Mouse (Mus musculus) forebrain, embryonic 11.5 days (tissue): ENCODE results near the gene Arhgef18. TPM values are rescaled to one million over a fixed set of nuclear protein-coding genes. Genes with fewer than 3 reads are reported as not detected.

Experiments used
- ATAC-seq: fragments of 200-750 bp; cut with Nextera tagmentation; replicated peaks from 2 replicates; pipeline ENCODE4 v1.8.0; 2017; ENCODE audit warnings: moderate TSS enrichment; ENCODE audit not compliant: low FRiP score
- DNase-seq: peaks from one replicate; pipeline ENCODE4 v3.0.0-alpha.2; 2017; ENCODE audit warnings: low spot score
- H3K27ac ChIP-seq: fragments of 300-500 bp; sonication (generic); 2 replicates; pipeline ENCODE4 v1.5.1; 2014; ENCODE audit warnings: low read depth, low read length
- H3K27me3 ChIP-seq: fragments of 300-500 bp; sonication (generic); 2 replicates; pipeline ENCODE4 v1.6.1; 2014; ENCODE audit warnings: mild to moderate bottlenecking, low read length, mixed read lengths; ENCODE audit not compliant: control insufficient read depth, insufficient read depth
- H3K36me3 ChIP-seq: fragments of 300-500 bp; sonication (generic); 2 replicates; pipeline ENCODE4 v1.6.1; 2014; ENCODE audit warnings: mild to moderate bottlenecking, low read length, moderate library complexity, mixed read lengths; ENCODE audit not compliant: control insufficient read depth, insufficient read depth
- H3K4me1 ChIP-seq: fragments of 300-500 bp; sonication (generic); replicated peaks from 2 replicates; pipeline ENCODE4 v1.6.1; 2014; ENCODE audit warnings: low read length, mixed read lengths; ENCODE audit not compliant: control insufficient read depth, insufficient read depth
- H3K4me2 ChIP-seq: fragments of 300-500 bp; sonication (generic); 2 replicates; pipeline ENCODE4 v1.6.1; 2014; ENCODE audit warnings: low read depth, mild to moderate bottlenecking, low read length, moderate library complexity, mixed read lengths; ENCODE audit not compliant: severe bottlenecking
- H3K4me3 ChIP-seq: fragments of 300-500 bp; sonication (generic); 2 replicates; pipeline ENCODE4 v1.5.1; 2014; ENCODE audit warnings: low read depth, low read length
- H3K9ac ChIP-seq: fragments of 300-500 bp; sonication (generic); 2 replicates; pipeline ENCODE4 v1.6.1; 2014; ENCODE audit warnings: low read length
- H3K9me3 ChIP-seq: fragments of 300-500 bp; sonication (generic); 2 replicates; pipeline ENCODE4 v1.6.1; 2016; ENCODE audit warnings: low read length, mixed read lengths; ENCODE audit not compliant: control insufficient read depth
- WGBS: fragments of 180-500 bp; shearing (Covaris S2); extraction: QIAGEN DNeasy Blood & Tissue Kit; methylation state at CpG from one replicate; pipeline ENCODE4 v1.1.7; 2014; 5-methylcytosine and 5-hydroxymethylcytosine counted together
- polyA plus RNA-seq: library from polyadenylated mRNA; unstranded; fragments of >200 nt; fragmentation: Nextera tagmentation; extraction: Ambion mirVana; gene quantifications from 2 replicates; pipeline ENCODE4 v1.2.1, GENCODE M21; 2014

Arhgef18 gene
- polyA plus RNA-seq, 1 experiment from 2014 or later: 12.3 TPM

DNA sequence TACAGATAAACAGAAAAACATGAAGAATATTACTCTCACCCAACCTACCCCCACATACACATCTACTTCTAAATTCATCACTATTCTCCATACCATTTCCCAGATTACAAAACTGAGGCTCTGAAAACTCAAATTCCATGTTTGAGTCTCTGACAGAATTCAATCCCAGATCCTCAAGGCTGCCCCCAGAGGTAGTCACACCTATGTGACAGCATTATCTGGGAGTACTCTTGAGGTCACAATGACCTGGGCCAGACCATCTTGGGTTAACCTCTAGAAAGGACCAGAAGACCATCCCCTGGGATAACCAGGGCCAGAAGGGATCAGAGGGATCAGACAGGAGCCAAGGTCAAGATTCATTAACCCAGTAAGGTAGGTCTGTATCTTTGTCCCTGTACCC is 77.8 kb downstream of the Arhgef18 start, which contains the start of gene Tex45:
TSS of gene Tex45 (plus strand) at position 301 of the 400 bp plus-strand sequence.
- ATAC-seq: no peak
- H3K27ac ChIP-seq: no peak within 1 kb of the TSS
- no peaks in the 10 kb centered on the region; the same call in 1 of the 2 replicates for H3K4me1 ChIP-seq
- H3K36me3 ChIP-seq: no peaks in the 10 kb centered on the region
- H3K9me3 ChIP-seq: no peaks in the 10 kb centered on the region
- DNase-seq: no peak
- no peak within 1 kb of the TSS for H3K9ac ChIP-seq
- no peak within 1 kb of the TSS for H3K4me2 ChIP-seq
- no peak within 1 kb of the TSS for H3K4me3 ChIP-seq
- H3K27me3 ChIP-seq: 0 out of 2 replicates have a peak, but pooled peaks cover 2% of the 10 kb centered on the region

DNA sequence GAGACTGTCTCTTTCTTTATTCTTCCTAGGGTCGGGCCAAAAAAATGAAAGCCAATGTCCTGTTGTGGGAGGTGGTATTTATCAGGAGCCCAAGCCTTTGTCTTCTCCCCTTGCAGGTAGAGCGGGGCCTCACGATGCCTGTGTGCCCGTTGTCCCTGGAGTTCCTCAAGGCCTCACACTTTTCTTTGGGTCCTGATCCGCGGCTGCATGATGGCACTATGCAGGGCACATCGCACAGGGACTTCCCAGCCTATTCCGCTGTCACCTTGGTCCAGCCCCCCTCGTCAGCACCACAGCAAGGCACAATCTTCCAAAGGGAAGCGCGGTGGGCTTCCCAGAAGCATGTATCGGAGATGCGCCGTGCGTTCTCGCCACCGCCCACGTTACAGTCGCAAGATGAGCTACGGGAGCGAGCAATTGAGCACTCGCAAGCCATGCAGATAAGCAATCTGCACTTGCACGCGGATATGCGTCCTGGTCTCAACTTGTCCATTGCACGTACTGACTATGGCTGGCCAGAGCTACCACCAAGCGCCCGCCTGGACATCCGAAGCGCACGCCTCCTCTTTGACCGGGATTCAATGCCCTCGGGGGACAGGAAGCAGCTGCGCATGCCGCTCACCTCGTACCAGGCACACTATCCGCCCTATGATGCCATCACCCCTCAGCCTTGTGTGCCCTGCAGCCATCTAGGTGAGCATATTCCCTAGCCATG is 83.1 kb downstream of the Arhgef18 start:
- ATAC-seq (no peak), DNase-seq (no peak)
- Histone ChIP-seq H3K36me3 (no peaks in the 10 kb centered on the region), H3K27me3 (peaks cover 2% of the 10 kb centered on the region; the same call in 1 of the 2 replicates), H3K4me1 (no peaks in the 10 kb centered on the region), H3K27ac (no peak overlapping the region), H3K9me3 (no peaks in the 10 kb centered on the region), H3K4me3 (peak overlapping the region; percentile 14; the same call in 1 of the 2 replicates), H3K9ac (no peak overlapping the region), H3K4me2 (peak overlapping the region; percentile 42)
- 29% methylated on average over 37 of the region's 37 CpGs for WGBS

DNA sequence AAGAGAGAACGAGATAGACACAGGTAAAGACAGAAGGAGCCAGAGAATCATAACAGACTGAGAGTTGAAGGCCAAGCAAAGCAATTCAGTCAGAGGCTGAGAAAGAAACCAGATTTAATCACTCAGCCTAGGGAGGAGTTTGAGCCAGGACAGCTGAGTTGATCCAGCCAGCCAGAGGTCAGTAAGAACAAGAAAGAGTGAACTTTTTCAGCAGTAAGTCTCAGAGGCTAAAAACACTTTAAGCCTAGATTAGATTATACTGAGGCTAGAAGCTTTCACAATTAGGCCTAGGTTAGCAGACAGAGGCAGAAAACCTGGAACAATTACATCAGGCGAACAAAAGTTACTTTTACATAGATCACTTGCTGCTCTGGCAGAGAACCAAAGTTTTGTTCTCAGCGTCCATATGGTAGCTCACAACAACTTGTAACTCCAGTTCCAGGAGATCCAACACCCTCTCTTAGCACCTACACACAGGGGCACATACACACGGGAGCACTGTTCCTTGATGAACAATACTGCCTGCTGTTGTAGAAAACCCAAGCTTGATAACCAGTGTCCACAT is 87.5 kb downstream of the Arhgef18 start:
- Histone ChIP-seq H3K27me3 (peaks cover 2% of the 10 kb centered on the region; the same call in 1 of the 2 replicates), H3K36me3 (no peaks in the 10 kb centered on the region), H3K9ac (no peak overlapping the region), H3K9me3 (no peaks in the 10 kb centered on the region), H3K27ac (no peak overlapping the region), H3K4me3 (no peak overlapping the region), H3K4me2 (no peak overlapping the region), H3K4me1 (no peaks in the 10 kb centered on the region)
- DNase-seq: no peak
- ATAC-seq: no peak
- WGBS: 82% methylated on average over 4 of the region's 4 CpGs

DNA sequence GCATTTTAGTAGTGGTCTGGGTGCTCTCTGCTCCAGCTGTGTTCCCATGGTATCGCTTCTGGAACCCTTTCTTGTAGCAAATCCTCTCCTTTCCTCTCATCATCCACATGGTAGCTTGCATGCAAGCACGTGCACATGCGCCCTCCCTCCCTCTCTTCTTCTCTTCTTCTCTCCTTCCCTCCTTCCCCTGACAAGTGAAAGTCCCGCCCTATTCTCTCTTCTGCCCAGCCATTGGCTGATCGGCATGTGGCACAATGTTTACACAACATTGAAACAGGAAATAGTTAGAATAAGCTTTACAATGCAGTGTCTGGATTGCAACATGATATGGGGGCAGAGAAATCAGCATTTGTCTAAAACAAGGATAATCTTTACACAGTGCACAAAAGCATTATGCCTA is 88.8 kb downstream of the Arhgef18 start:
- H3K4me3 ChIP-seq: no peak overlapping the region
- H3K4me2 ChIP-seq: no peak overlapping the region
- no peaks in the 10 kb centered on the region; the same call in 1 of the 2 replicates for H3K27me3 ChIP-seq
- H3K9ac ChIP-seq: no peak overlapping the region
- no peaks in the 10 kb centered on the region for H3K36me3 ChIP-seq
- DNase-seq: no peak
- no peaks in the 10 kb centered on the region for H3K4me1 ChIP-seq
- H3K27ac ChIP-seq: no peak overlapping the region
- 68% methylated on average over 5 of the region's 5 CpGs for WGBS
- ATAC-seq: no peak
- no peaks in the 10 kb centered on the region for H3K9me3 ChIP-seq

DNA sequence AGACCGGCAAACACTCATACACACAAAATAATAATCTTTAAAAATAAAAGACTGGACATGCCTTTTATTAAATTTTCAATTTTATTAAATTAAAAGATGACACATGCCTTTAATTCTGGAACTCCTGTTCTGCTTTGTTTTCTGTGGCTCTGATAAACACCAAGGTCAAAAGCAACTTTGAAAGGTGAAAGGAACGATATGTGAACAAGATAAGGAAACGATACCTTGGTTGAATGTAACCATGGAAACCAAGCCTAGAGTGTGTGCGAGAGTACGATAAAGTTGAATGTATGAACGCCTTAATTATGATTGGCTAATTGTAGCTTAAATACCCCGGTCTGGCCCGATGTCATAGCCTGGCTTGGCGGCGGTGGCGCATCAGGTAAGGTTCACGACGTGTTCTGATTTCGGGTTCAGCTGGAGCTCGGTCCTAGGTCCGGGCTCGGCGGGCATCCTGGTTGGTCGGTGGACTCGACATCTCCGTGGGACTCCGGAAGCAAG is 89.5 kb downstream of the Arhgef18 start:
- Histone ChIP-seq H3K9me3 (no peaks in the 10 kb centered on the region), H3K36me3 (no peaks in the 10 kb centered on the region), H3K4me2 (no peak overlapping the region), H3K9ac (no peak overlapping the region), H3K4me1 (no peaks in the 10 kb centered on the region), H3K4me3 (no peak overlapping the region), H3K27ac (no peak overlapping the region), H3K27me3 (no peaks in the 10 kb centered on the region; the same call in 1 of the 2 replicates)
- ATAC-seq: no peak
- 90% methylated on average over 22 of the region's 22 CpGs for WGBS
- no peak for DNase-seq

DNA sequence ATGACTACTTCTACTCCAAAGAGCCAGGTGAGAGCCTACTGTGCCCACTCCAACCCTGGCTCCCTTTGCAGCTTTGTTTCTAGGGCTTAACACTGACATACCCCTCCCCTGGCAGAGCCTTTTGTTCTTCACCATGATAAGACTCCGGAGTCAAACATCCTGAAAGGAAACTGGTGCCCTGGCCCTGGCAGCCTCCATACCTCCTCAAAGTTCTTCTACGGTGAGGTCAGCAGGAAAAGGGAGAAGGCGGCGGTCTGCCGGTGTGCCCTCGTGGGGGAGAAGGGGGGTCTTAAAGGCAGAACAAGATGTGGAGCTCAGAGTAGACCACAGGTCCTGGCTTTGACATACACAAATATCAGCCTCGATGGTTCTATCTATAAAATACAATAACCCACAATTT is 90.7 kb downstream of the Arhgef18 start:
- Histone ChIP-seq H3K4me1 (no peaks in the 10 kb centered on the region), H3K27ac (no peak overlapping the region)
- DNase-seq: no peak

DNA sequence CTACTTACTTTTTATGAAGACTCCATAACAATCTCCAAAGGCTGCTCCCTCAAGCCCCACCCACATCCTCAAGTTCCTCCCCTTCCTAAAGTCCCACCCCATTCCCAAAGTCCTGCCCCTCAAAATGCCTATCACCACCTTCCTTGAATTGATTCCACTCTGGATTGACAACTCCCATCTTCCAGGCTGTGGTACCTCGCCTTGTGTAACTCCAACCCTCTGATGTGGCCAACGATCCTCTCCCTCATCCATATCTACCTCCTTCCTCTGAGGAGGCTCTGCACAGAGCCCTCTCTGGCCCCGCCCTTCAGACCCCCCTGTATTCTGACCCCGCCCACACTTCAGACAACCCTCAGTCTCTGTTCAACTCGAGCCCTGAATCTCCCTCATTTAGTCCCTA is 92.4 kb downstream of the Arhgef18 start:
- H3K4me2 ChIP-seq: no peak overlapping the region
- no peaks in the 10 kb centered on the region for H3K36me3 ChIP-seq
- H3K27me3 ChIP-seq: no peaks in the 10 kb centered on the region; the same call in 1 of the 2 replicates
- DNase-seq (no peak), ATAC-seq (peak; percentile 53; the same call in 1 of the 2 replicates)
- no peaks in the 10 kb centered on the region for H3K4me1 ChIP-seq
- WGBS: 39% methylated on average over 5 of the region's 5 CpGs
- no peak overlapping the region for H3K27ac ChIP-seq
- no peaks in the 10 kb centered on the region for H3K9me3 ChIP-seq
- H3K9ac ChIP-seq: no peak overlapping the region
- H3K4me3 ChIP-seq: no peak overlapping the region

More for the DNA sequence above, 90.7 kb downstream of the Arhgef18 start:
- H3K27me3 ChIP-seq: no peaks in the 10 kb centered on the region; the same call in 1 of the 2 replicates
- no peak for ATAC-seq
- no peak overlapping the region for H3K4me2 ChIP-seq
- H3K36me3 ChIP-seq: no peaks in the 10 kb centered on the region
- H3K9me3 ChIP-seq: no peaks in the 10 kb centered on the region
- H3K4me3 ChIP-seq: no peak overlapping the region
- WGBS: 80% methylated on average over 7 of the region's 7 CpGs
- no peak overlapping the region for H3K9ac ChIP-seq

DNA sequence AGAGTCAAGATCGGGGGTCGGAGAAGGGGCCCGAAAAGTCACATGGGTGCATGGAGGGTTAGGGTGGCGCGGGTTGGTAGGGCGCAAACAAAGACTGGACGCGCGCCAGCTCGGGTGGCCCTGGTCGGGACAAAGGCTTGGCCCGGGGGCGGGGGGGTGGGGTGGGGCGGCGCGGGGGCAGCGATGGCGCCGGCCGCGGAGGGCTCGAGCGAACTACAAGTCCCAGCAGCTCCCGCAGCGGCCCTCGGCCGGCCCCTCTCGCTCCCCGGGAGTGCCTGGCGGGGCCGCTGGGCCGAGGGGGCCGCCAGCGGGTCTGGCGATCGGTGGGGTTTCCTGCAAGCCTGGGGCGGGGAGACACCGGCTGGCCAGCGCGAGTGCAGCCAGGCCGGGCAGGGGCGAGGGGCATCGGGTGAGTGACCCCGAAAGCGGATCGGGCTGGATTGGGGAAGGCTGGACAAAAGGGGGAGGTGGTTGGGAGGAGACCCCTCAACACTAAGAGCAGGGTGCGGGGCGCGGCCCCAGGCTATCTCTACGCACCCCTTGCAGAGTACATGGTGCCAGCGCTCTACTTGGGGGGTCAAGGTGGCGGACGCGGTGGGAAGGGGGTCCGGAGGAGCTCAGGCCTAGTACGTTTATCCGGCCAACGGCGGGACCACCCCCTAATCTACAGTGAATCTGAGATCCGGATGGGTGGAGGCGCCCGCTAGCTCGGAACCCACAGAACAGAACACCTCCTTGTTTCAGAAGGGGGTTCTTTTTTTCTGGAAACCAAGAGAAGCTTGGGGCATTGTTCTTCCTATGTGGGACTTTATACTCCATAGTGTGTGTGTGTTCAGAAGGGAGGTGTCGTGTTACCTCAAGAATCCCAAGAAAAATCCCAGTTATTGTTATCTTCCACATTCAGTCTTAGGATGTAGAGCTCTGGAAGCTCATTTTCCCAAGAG is 100.4 kb downstream of the Arhgef18 start, which contains the start of gene Zfp358:
TSS of gene Zfp358 (plus strand) at position 238 of the 944 bp plus-strand sequence.
- H3K36me3 ChIP-seq: peaks cover 23% of the 10 kb centered on the region
- H3K27me3 ChIP-seq: no peaks in the 10 kb centered on the region
- under 1% methylated on average over 62 of the region's 64 CpGs for WGBS
- no peaks in the 10 kb centered on the region; the same call in 1 of the 2 replicates for H3K9me3 ChIP-seq
- peak within 1 kb of the TSS; percentile 51 for H3K4me2 ChIP-seq
- peak; percentile 92 for ATAC-seq
- H3K9ac ChIP-seq: peak within 1 kb of the TSS; percentile 97
- DNase-seq: peak; percentile 94
- peak within 1 kb of the TSS; percentile 89 for H3K4me3 ChIP-seq
- H3K27ac ChIP-seq: peak within 1 kb of the TSS; percentile 62
- H3K4me1 ChIP-seq: peaks cover 3% of the 10 kb centered on the region; the same call in 1 of the 2 replicates
